Mouse (Mus musculus) midbrain, embryonic 14.5 days (tissue): ENCODE measurements at regions not wholly inside any gene's neighbourhood (a gene's known extent, or its start where the extent isn't known, plus 50 kb on each side); places are given as distances from the start of the nearest gene placed in this dataset.

ENCODE experiments used
- ATAC-seq: fragments of 200-750 bp; cut with Nextera tagmentation; 2 replicates; pipeline ENCODE4 v1.8.0; 2017; ENCODE audit warnings: moderate number of reproducible peaks, moderate library complexity; ENCODE audit not compliant: low FRiP score, low TSS enrichment
- DNase-seq: peaks from one replicate; pipeline ENCODE4 v3.0.0-alpha.2; 2015
- H3K27ac ChIP-seq: fragments of 300-500 bp; sonication (generic); replicated peaks from 2 replicates; pipeline ENCODE4 v1.5.1; 2014; ENCODE audit warnings: mild to moderate bottlenecking, low read depth, low read length, moderate library complexity
- H3K27me3 ChIP-seq: fragments of 300-500 bp; sonication (generic); 2 replicates; pipeline ENCODE4 v1.6.1; 2014; ENCODE audit warnings: low read length, control low read depth, mixed read lengths; ENCODE audit not compliant: control insufficient read depth, insufficient read depth
- H3K36me3 ChIP-seq: fragments of 300-500 bp; sonication (generic); 2 replicates; pipeline ENCODE4 v1.6.1; 2014; ENCODE audit warnings: low read length, control low read depth; ENCODE audit not compliant: control insufficient read depth, insufficient read depth
- H3K4me1 ChIP-seq: fragments of 300-500 bp; sonication (generic); 2 replicates; pipeline ENCODE4 v1.6.1; 2014; ENCODE audit warnings: mild to moderate bottlenecking, antibody characterized with exemption, low read length, control low read depth; ENCODE audit not compliant: control insufficient read depth, insufficient read depth
- H3K4me2 ChIP-seq: fragments of 300-500 bp; sonication (generic); 2 replicates; pipeline ENCODE4 v1.6.1; 2014; ENCODE audit warnings: mild to moderate bottlenecking, low read length, moderate library complexity
- H3K4me3 ChIP-seq: fragments of 300-500 bp; sonication (generic); replicated peaks from 2 replicates; pipeline ENCODE4 v1.5.1; 2014; ENCODE audit warnings: low read depth, low read length
- H3K9ac ChIP-seq: fragments of 300-500 bp; sonication (generic); replicated peaks from 2 replicates; pipeline ENCODE4 v1.6.1; 2014; ENCODE audit warnings: mild to moderate bottlenecking, low read length, moderate library complexity
- H3K9me3 ChIP-seq: fragments of 300-500 bp; sonication (generic); 2 replicates; pipeline ENCODE4 v1.6.1; 2016; ENCODE audit warnings: low read length, control low read depth, mixed read lengths; ENCODE audit not compliant: control insufficient read depth
- whole genome bisulfite sequencing: fragments of 180-500 bp; shearing (Covaris S2); extraction: QIAGEN DNeasy Blood & Tissue Kit; methylation state at CpG from one replicate; pipeline ENCODE4 v1.1.7; 2014; 5-methylcytosine and 5-hydroxymethylcytosine counted together

DNA sequence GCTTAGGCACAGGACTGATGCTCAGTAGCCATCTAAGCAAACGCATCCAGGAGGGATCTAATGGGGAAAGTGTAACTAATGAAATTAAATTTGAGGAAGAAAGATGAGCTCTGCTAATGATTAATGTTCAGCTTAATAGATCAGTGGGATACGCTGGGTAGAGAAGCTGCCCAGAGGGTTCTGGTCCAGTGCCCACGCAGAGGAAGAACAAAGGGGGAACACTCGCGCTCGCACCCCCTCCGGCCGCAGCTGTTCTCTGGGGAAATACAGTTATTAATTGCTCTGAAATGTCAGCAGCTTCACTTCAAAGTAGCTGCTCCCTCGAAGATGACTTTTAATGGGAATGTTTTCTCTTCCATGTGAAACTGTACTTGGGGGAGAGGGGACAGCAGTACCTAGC lies 623.0 kb upstream of the Vstm2b start:
- H3K9me3 ChIP-seq: no peaks in the 10 kb centered on the region
- no peak overlapping the region for H3K4me3 ChIP-seq
- peaks cover 4% of the 10 kb centered on the region; the same call in 1 of the 2 replicates for H3K27me3 ChIP-seq
- 33% methylated on average over 9 of the region's 9 CpGs for WGBS
- no peak overlapping the region for H3K4me2 ChIP-seq
- ATAC-seq (no peak), DNase-seq (peak; percentile 54)
- no peak overlapping the region for H3K27ac ChIP-seq
- H3K36me3 ChIP-seq: no peaks in the 10 kb centered on the region
- peaks cover 6% of the 10 kb centered on the region for H3K4me1 ChIP-seq
- no peak overlapping the region for H3K9ac ChIP-seq

DNA sequence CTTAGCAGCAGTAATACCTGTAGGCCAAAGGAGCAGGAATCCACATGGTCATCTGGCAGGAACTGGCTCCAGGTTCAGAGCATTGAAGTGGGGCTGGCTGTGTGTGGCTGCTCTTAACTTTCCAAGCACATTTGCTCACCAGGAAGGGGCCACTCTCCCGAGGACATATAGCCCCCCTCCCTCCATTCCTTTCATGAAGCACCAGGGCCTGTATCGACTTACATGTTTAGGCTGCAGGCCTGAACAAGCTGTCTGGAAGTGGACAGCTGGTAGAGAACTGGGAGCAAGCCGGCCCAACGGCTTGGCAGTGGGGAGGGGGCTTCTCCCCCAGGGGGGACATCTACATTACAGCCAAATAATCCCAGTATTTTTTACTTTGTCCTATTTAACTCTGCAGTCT lies 622.5 kb upstream of the Vstm2b start:
- no peak overlapping the region for H3K4me2 ChIP-seq
- no peaks in the 10 kb centered on the region for H3K9me3 ChIP-seq
- no peak overlapping the region for H3K9ac ChIP-seq
- DNase-seq (no peak), ATAC-seq (peak; percentile 57; the same call in 1 of the 2 replicates)
- no peak overlapping the region for H3K4me3 ChIP-seq
- no peak overlapping the region for H3K27ac ChIP-seq
- H3K36me3 ChIP-seq: no peaks in the 10 kb centered on the region
- peaks cover 6% of the 10 kb centered on the region for H3K4me1 ChIP-seq
- peaks cover 4% of the 10 kb centered on the region; the same call in 1 of the 2 replicates for H3K27me3 ChIP-seq
- 3% methylated on average over 4 of the region's 4 CpGs for WGBS

DNA sequence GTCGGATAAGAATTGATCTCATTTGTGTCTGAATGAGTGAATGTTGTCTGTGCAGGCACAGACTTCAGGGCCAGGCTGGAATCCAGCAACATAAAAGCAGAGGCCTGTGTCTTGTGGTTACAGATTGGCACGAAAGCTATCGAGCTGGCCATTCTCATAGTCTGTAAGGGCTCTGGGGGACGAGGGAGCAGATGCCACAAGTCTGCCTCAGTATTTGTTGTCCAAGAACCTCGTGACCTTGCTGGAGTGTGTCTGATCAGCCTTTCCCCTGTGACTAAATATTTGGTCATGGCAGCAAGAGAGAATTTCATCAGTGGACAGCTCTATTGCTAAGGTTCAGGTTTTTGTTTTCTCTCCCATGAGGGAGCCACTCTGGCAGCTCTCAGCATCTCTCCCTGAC lies 622.0 kb upstream of the Vstm2b start:
- peak; percentile 62; the same call in 1 of the 2 replicates for ATAC-seq
- Histone ChIP-seq H3K4me1 (peaks cover 6% of the 10 kb centered on the region), H3K4me3 (no peak overlapping the region), H3K4me2 (no peak overlapping the region), H3K9ac (no peak overlapping the region), H3K9me3 (no peaks in the 10 kb centered on the region), H3K27me3 (peaks cover 4% of the 10 kb centered on the region; the same call in 1 of the 2 replicates), H3K27ac (no peak overlapping the region), H3K36me3 (no peaks in the 10 kb centered on the region)
- DNase-seq: peak; percentile 64
- WGBS: 4% methylated on average over 5 of the region's 5 CpGs

DNA sequence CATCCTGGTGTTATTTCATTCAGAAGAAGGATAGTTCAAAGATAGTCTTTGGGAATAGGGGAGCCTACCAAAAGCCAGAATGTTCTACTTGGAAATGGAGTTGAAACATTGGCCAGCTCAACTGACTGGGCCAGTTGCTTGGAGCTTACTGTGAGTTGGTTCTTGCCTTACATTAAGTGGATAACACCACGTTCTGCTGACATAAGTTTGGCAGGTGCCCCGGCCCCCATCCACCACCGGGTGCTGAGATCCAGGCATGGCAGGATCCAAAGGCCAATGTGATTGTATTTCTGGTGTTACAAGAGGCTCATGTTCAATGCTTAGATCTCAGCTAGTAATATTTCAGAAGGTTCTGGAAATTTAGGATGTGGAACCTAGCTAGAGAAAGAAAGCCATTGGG lies 608.0 kb upstream of the Vstm2b start:
- no peaks in the 10 kb centered on the region for H3K27me3 ChIP-seq
- no peaks in the 10 kb centered on the region for H3K4me1 ChIP-seq
- H3K4me3 ChIP-seq: no peak overlapping the region
- no peak for DNase-seq
- H3K27ac ChIP-seq: no peak overlapping the region
- no peaks in the 10 kb centered on the region for H3K36me3 ChIP-seq
- ATAC-seq: no peak
- WGBS: 90% methylated on average over 3 of the region's 3 CpGs
- H3K9me3 ChIP-seq: no peaks in the 10 kb centered on the region
- no peak overlapping the region for H3K9ac ChIP-seq
- H3K4me2 ChIP-seq: no peak overlapping the region

DNA sequence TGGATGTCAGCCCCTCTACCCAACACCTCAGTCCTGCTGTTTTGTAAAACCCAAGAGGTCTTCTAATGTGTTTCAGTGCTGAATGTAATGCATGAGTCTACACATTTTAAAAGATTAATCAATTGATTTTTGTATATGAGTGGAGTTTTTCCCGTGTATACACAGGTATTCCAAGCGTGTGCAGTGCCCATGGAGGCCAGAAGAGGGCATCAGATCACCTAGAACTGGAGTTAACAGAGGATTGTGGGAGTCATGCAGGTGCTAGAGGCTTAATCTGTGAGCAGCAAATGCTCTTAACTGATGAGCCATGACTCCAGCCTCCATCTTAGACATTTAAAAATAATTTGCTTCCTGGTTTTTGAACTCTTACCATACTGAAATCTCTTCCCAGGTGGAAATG lies 587.6 kb upstream of the Vstm2b start:
- Histone ChIP-seq H3K9me3 (no peaks in the 10 kb centered on the region), H3K9ac (no peak overlapping the region), H3K36me3 (no peaks in the 10 kb centered on the region), H3K27ac (no peak overlapping the region), H3K4me3 (no peak overlapping the region), H3K4me1 (no peaks in the 10 kb centered on the region), H3K27me3 (no peaks in the 10 kb centered on the region), H3K4me2 (no peak overlapping the region)
- DNase-seq (peak; percentile 28), ATAC-seq (no peak)
- WGBS: 26% methylated on average over 2 of the region's 2 CpGs

DNA sequence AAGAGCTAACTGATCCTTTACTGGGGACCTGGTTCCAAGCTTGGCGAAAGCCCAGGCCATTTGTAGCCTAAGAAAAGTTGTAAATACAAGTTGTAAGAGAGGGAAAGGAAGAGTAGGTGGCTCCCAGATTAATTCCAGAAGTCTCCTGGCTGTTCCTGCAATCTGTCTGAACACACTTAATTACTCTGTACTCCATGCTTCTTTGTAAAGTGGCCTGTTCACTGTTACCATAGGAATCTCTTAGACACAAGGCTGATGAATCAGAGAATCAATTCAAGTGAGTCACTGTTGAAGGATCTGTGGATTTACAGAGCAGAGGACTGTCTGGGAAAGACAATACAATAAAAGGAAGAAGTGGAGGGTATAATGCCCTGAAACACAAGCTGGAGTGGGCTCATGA lies 577.0 kb upstream of the Vstm2b start:
- Histone ChIP-seq H3K27ac (no peak overlapping the region), H3K4me1 (no peaks in the 10 kb centered on the region), H3K27me3 (no peaks in the 10 kb centered on the region), H3K9me3 (no peaks in the 10 kb centered on the region), H3K4me2 (no peak overlapping the region), H3K9ac (no peak overlapping the region), H3K36me3 (no peaks in the 10 kb centered on the region), H3K4me3 (no peak overlapping the region)
- ATAC-seq (no peak), DNase-seq (no peak)
- WGBS: 97% methylated on average over 1 of the region's 1 CpGs

DNA sequence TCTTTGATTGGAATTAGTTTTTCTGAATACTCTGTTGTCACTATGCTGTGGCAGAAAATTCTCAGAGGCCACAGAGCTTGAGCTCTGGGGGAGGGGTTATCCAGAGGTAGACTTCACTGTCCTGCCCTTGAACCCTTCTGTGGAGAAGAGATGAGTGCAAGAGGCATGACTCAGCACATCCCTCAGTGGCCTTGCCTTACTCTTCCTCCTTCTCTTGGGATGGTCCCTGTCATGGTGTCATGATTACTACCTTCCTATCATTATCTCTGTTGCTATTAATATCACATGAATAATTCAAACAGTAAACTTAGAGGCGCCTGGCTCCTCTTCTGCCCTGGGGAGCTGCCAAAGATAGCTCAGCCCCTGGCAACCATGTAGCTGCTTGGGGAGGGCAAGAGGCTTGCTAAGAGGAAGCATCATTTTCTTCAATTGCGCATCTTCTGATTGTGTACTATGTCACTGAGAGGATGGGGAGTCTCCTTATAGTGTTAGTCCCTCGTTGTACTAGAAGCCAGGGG lies 572.9 kb upstream of the Vstm2b start:
- Histone ChIP-seq H3K4me2 (no peak overlapping the region), H3K9ac (no peak overlapping the region), H3K9me3 (no peaks in the 10 kb centered on the region), H3K36me3 (no peaks in the 10 kb centered on the region), H3K4me3 (no peak overlapping the region), H3K27ac (no peak overlapping the region), H3K4me1 (no peaks in the 10 kb centered on the region), H3K27me3 (no peaks in the 10 kb centered on the region)
- DNase-seq (no peak), ATAC-seq (no peak)
- WGBS: 78% methylated on average over 3 of the region's 3 CpGs

DNA sequence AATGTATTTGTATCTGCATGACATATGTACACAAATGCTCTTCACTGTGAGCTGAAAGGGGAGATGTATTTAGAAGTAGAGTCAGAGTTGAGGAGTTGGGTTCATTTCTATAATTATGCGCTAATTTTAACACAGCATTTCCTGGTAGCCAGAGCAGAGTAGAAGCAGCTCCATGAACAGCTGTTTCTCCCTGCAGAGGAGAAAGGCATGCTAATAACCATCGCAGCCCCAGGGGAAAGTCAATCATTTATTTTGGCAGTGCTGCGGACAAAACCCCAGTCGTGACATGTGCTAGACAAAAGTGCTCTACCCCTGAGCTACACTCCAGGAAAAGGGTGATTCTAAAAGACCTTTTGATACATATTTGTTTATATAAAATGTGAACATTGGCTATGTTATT lies 565.7 kb upstream of the Vstm2b start:
- H3K27me3 ChIP-seq: no peaks in the 10 kb centered on the region
- no peaks in the 10 kb centered on the region for H3K9me3 ChIP-seq
- H3K4me3 ChIP-seq: no peak overlapping the region
- H3K4me2 ChIP-seq: no peak overlapping the region
- 36% methylated on average over 4 of the region's 4 CpGs for WGBS
- H3K36me3 ChIP-seq: no peaks in the 10 kb centered on the region
- ATAC-seq (no peak), DNase-seq (peak; percentile 40)
- H3K9ac ChIP-seq: no peak overlapping the region
- H3K4me1 ChIP-seq: no peaks in the 10 kb centered on the region
- no peak overlapping the region for H3K27ac ChIP-seq

DNA sequence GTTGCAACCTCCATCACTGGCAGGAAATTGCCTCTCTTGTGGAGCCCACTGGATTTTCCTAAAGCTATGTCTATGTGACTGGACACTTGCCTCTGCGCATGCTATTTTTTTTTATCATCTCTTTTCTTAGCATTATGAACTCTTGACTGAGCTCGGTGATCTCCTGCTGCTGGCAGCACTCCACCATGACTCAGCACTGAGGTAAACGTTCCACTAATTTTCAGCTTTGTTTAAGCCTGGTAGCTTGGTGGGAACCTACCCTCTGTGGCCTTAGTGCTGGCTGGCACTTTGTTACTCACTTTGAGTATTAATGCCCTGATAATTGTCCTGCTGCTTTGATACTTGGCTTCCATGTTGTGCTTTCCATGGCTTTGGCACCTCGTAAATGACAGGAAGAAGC lies 545.8 kb upstream of the Vstm2b start:
- Histone ChIP-seq H3K9ac (no peak overlapping the region), H3K36me3 (no peaks in the 10 kb centered on the region), H3K4me2 (no peak overlapping the region), H3K4me1 (no peaks in the 10 kb centered on the region), H3K9me3 (0 out of 2 replicates have a peak, but pooled peaks cover 4% of the 10 kb centered on the region), H3K27me3 (no peaks in the 10 kb centered on the region), H3K27ac (no peak overlapping the region), H3K4me3 (no peak overlapping the region)
- ATAC-seq: no peak
- WGBS: 72% methylated on average over 4 of the region's 4 CpGs
- DNase-seq: no peak
